Mouse (Mus musculus): ENCODE data around the gene Dcdc2b. TPM values are rescaled to one million over a fixed set of nuclear protein-coding genes. Genes with fewer than 3 reads are reported as not detected.
A peak's percentile ranks its signal among the peaks of the same experiment; 100 is the strongest.

Gene Dcdc2b
- polyA plus RNA-seq, 2 experiments = 0.19 to 0.47 TPM

DNA sequence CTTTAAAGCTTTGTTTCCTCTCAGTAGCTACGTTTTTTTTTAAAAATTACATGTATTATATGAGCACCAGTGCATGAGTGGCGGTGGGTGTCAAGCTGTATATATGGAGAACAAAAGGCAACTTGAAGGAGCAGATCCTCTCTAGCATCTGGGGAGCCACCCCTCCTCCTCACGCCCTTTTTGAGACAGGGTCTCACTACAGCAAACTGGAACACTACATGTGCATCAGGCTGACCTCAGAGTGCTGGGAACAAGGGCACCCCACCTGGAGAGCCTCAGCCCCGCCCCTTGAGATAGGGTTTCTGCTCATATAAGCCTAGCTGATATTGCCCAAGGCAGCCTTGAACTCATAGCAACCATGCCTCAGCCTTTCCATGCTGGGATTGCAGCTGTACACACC is 11.4 kb upstream of the Dcdc2b start:
- Histone ChIP-seq H3K4me3 (ENCODE audit: insufficient read depth in 1 of 2, low read depth in 2 of 2, low read length in 2 of 2) (no peak overlapping the region), H3K4me1 (replicated peaks; ENCODE audit: control insufficient read depth in 2 of 2, insufficient read depth in 2 of 2, low read length in 1 of 2) (peaks cover 20 to 22% of the 10 kb centered on the region in 2 experiments), H3K9ac (replicated peaks) (no peak overlapping the region; the same call in 1 of the 2 replicates), H3K27ac (peak overlapping the region; percentile 79; the same call in 1 of the 2 replicates), H3K4me2 (ENCODE audit: low read depth) (peak overlapping the region; percentile 97), H3K36me3 (replicated peaks; ENCODE audit: control insufficient read depth, insufficient read depth, low read depth) (peaks cover 38% of the 10 kb centered on the region), H3K9me3 (ENCODE audit: control insufficient read depth, low read length) (no peaks in the 10 kb centered on the region), H3K27me3 (ENCODE audit: control insufficient read depth, insufficient read depth, low read length) (no peaks in the 10 kb centered on the region)
- TF ChIP-seq CTCF (IDR thresholded peaks at IDR 0.05; ENCODE audit: low read depth) (no peak), EP300 (IDR thresholded peaks at IDR 0.05; ENCODE audit: low read depth) (no peak)
- ATAC-seq (ENCODE audit: insufficient read depth) = no peak
- 42% methylated on average over 4 of the region's 4 CpGs for WGBS (ENCODE audit: insufficient replicate concordance)
- DNase-seq (ENCODE audit: low read depth in 3 of 3, low spot score in 3 of 3) = no peak

DNA sequence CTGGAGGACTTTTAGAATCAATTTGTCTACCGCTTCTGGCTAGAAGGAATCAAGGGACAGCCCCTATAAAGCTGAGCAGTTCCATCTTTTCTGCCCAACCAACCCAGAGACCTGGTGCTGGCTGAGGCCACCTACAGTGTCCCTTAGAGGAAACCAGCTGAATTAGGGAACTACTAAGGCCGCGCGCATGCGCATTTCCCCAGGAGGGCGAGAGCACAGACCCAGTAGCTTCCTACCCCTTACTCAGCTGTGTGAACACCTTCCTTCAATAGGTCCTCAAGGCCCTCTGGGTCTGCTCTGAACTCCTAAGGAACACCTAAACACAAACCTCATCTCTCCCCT is 10.9 kb upstream of the Dcdc2b start:
- Histone ChIP-seq H3K36me3 (replicated peaks; ENCODE audit: control insufficient read depth, insufficient read depth, low read depth) (peaks cover 33% of the 10 kb centered on the region), H3K9me3 (ENCODE audit: control insufficient read depth, low read length) (no peaks in the 10 kb centered on the region), H3K4me1 (replicated peaks; ENCODE audit: control insufficient read depth in 2 of 2, insufficient read depth in 2 of 2, low read length in 1 of 2) (peaks cover 20 to 22% of the 10 kb centered on the region in 2 experiments), H3K27me3 (ENCODE audit: control insufficient read depth, insufficient read depth, low read length) (no peaks in the 10 kb centered on the region), H3K4me3 (ENCODE audit: insufficient read depth in 1 of 2, low read depth in 2 of 2, low read length in 2 of 2) (peak overlapping the region; percentile 7 to 77), H3K27ac (peak overlapping the region; percentile 79), H3K4me2 (ENCODE audit: low read depth) (peak overlapping the region; percentile 97), H3K9ac (replicated peaks) (peak overlapping the region; percentile 61)
- WGBS (ENCODE audit: insufficient replicate concordance) = 2% methylated on average over 6 of the region's 6 CpGs
- peak in 1 of 3 experiments; percentile 56 for DNase-seq (ENCODE audit: low read depth in 3 of 3, low spot score in 3 of 3)
- TF ChIP-seq CTCF (IDR thresholded peaks at IDR 0.05; ENCODE audit: low read depth) (no peak), EP300 (IDR thresholded peaks at IDR 0.05; ENCODE audit: low read depth) (no peak)
- 0 out of 2 replicates have a peak, but pooled peaks have one; percentile 8 for ATAC-seq (ENCODE audit: insufficient read depth)

DNA sequence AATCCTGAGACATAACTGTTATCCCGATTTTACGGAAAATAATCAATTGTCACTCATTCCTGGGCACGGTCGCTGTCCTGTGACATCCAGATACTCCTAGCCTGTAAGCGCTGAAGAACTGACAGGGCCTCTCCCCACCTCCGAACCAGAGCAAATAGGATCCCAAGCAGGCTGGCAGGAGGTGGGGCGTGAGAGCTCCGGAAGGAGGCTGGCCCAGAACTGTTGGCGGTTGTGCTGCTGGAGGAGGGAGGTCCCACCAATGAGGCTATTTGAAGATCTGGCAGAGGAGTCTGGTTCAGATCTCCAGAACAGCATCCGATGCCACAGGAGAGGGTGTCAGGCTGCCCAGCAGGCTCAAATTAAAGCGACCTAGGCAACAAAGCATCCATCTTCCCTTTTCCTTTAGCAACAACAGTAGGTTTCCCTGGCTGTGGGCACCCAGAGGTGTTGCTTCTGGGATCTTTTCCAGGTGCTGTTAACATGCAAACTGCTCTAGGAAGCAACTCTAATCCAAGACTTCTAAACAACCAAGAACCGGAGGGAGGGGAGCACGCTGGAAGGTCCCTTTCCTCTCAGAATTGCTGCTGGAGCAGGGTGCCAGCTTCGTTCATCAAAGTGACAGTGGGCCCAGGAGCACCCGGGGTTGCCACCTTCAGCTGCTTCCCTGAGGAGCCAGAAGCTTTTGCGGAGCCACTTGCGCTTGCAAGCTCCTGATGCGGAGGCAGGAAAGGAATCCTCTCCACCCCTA is 10.4 kb upstream of the Dcdc2b start:
- Histone ChIP-seq H3K4me2 (ENCODE audit: low read depth) (peak overlapping the region; percentile 97), H3K27me3 (ENCODE audit: control insufficient read depth, insufficient read depth, low read length) (no peaks in the 10 kb centered on the region), H3K9ac (replicated peaks) (peak overlapping the region; percentile 87), H3K9me3 (ENCODE audit: control insufficient read depth, low read length) (no peaks in the 10 kb centered on the region), H3K27ac (peak overlapping the region; percentile 79), H3K36me3 (replicated peaks; ENCODE audit: control insufficient read depth, insufficient read depth, low read depth) (peaks cover 28% of the 10 kb centered on the region), H3K4me1 (replicated peaks; ENCODE audit: control insufficient read depth in 2 of 2, insufficient read depth in 2 of 2, low read length in 1 of 2) (peaks cover 20 to 22% of the 10 kb centered on the region in 2 experiments), H3K4me3 (ENCODE audit: insufficient read depth in 1 of 2, low read depth in 2 of 2, low read length in 2 of 2) (peak overlapping the region; percentile 74 to 77)
- DNase-seq (ENCODE audit: low read depth in 3 of 3, low spot score in 3 of 3) (peak; percentile 84 to 90 (median 85)), ATAC-seq (ENCODE audit: insufficient read depth) (peak; percentile 92)
- 2% methylated on average over 18 of the region's 18 CpGs for WGBS (ENCODE audit: insufficient replicate concordance)
- no peak for TF ChIP-seq CTCF (IDR thresholded peaks at IDR 0.05; ENCODE audit: low read depth)
- no peak for TF ChIP-seq EP300 (IDR thresholded peaks at IDR 0.05; ENCODE audit: low read depth)

DNA sequence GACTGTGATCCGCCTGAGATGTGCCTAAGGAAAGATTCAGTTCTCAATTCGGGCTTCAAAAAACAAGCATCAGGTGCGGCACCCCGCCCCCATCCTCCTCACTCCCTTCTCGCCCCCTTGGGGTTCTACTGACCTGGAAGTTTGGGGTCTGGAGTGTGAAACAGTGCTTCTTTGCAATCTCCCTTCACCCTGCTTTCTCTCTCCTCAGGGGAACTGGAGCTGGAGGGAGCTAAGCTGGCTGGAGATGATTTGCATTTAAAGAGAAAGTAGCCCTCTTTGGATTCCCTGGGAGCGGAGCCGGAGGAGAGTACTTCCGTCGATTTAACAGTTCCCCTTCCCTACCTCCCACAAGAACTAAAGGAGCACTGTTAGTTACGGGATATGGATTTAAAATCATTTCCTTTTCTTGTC is 9.6 kb upstream of the Dcdc2b start, which contains the start of gene Ccdc28b:
TSS of gene Ccdc28b (minus strand) at position 267 of the 411 bp plus-strand sequence.
- Histone ChIP-seq H3K36me3 (replicated peaks; ENCODE audit: control insufficient read depth, insufficient read depth, low read depth) (peaks cover 20% of the 10 kb centered on the region), H3K9ac (replicated peaks) (peak within 1 kb of the TSS; percentile 87), H3K9me3 (ENCODE audit: control insufficient read depth, low read length) (no peaks in the 10 kb centered on the region), H3K4me1 (replicated peaks; ENCODE audit: control insufficient read depth in 2 of 2, insufficient read depth in 2 of 2, low read length in 1 of 2) (peaks cover 20 to 25% of the 10 kb centered on the region in 2 experiments), H3K4me3 (ENCODE audit: insufficient read depth in 1 of 2, low read depth in 2 of 2, low read length in 2 of 2) (peak within 1 kb of the TSS; percentile 74 to 77), H3K4me2 (ENCODE audit: low read depth) (peak within 1 kb of the TSS; percentile 97), H3K27ac (peak within 1 kb of the TSS; percentile 79), H3K27me3 (ENCODE audit: control insufficient read depth, insufficient read depth, low read length) (no peaks in the 10 kb centered on the region)
- WGBS (ENCODE audit: insufficient replicate concordance) = under 1% methylated on average over 10 of the region's 10 CpGs
- DNase-seq (ENCODE audit: low read depth in 3 of 3, low spot score in 3 of 3) (peak in 1 of 3 experiments; percentile 35), ATAC-seq (ENCODE audit: insufficient read depth) (peak; percentile 21)
- TF ChIP-seq CTCF (IDR thresholded peaks at IDR 0.05; ENCODE audit: low read depth) (no peak), EP300 (IDR thresholded peaks at IDR 0.05; ENCODE audit: low read depth) (no peak)

DNA sequence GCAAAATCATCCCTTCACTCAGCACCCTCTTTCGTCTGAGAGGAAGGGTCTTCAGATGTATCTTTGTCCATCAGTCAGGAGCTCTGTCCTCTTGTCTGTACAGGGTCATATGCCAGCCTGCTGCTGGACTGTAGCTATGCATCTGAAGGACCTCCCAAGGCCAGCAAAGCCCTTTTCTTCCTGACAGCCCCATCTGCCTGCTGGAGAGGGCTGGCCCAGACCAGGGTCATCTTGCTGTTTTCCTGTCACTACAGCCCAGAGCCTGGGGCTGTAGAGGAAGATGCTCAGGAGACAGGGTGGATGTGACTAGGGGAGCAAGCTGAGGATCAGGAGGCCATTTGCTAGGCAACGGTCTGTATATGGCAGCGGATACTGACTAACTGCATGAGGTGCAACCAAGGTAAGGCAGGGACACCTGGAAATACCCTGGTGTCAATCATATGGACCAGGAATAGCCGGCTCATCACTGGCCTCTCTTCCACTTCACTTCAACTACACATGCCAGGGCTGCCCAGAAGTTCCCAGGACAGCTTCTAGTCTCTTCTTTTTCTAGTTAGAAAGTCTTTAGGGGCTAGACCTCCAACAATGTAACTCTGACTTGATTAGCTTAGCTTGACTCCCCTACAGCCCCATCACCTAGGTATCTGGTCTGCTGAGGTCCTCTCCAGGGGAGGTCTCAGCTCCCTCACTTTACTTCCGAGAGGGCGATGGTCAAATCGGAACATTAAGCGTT is 8.9 kb upstream of the Dcdc2b start:
- ATAC-seq (ENCODE audit: insufficient read depth) (no peak), DNase-seq (ENCODE audit: low read depth in 3 of 3, low spot score in 3 of 3) (no peak)
- 28% methylated on average over 8 of the region's 8 CpGs for WGBS (ENCODE audit: insufficient replicate concordance)
- Histone ChIP-seq H3K27me3 (ENCODE audit: control insufficient read depth, insufficient read depth, low read length) (no peaks in the 10 kb centered on the region), H3K4me3 (ENCODE audit: insufficient read depth in 1 of 2, low read depth in 2 of 2, low read length in 2 of 2) (peak overlapping the region; percentile 74 to 77), H3K27ac (peak overlapping the region; percentile 79; the same call in 1 of the 2 replicates), H3K4me1 (replicated peaks; ENCODE audit: control insufficient read depth in 2 of 2, insufficient read depth in 2 of 2, low read length in 1 of 2) (peaks cover 25 to 30% of the 10 kb centered on the region in 2 experiments), H3K36me3 (replicated peaks; ENCODE audit: control insufficient read depth, insufficient read depth, low read depth) (peaks cover 13% of the 10 kb centered on the region), H3K4me2 (ENCODE audit: low read depth) (peak overlapping the region; percentile 97), H3K9ac (replicated peaks) (peak overlapping the region; percentile 87), H3K9me3 (ENCODE audit: control insufficient read depth, low read length) (no peaks in the 10 kb centered on the region)
- TF ChIP-seq EP300 (IDR thresholded peaks at IDR 0.05; ENCODE audit: low read depth) = no peak
- TF ChIP-seq CTCF (IDR thresholded peaks at IDR 0.05; ENCODE audit: low read depth) = no peak
